Mouse (Mus musculus) CH12.LX (cell line): ENCODE measurements around the gene Gna14. TPM values are rescaled to one million over a fixed set of nuclear protein-coding genes. Genes with fewer than 3 reads are reported as not detected.

Experiments used
- DNase-seq: peaks from one replicate; pipeline ENCODE4 v3.0.0-alpha.2; 2013; ENCODE audit errors: extremely low read depth
- H3K27ac ChIP-seq: 2 replicates; pipeline ENCODE4 v1.5.1; 2012; ENCODE audit warnings: low read depth, mild to moderate bottlenecking, control low read depth, moderate library complexity; ENCODE audit not compliant: insufficient read depth
- H3K27me3 ChIP-seq: replicated peaks from 2 replicates; pipeline ENCODE3; 2012; ENCODE audit warnings: inconsistent platforms
- H3K36me3 ChIP-seq, 2 experiments: replicated peaks in 1 of 2; 2 replicates each; pipeline versions ENCODE3 to v1.6.1; 2012; ENCODE audit warnings: inconsistent platforms in 1 of 2, low read length in 1 of 2, mild to moderate bottlenecking in 1 of 2, mixed read lengths in 1 of 2, moderate library complexity in 1 of 2; ENCODE audit not compliant: control insufficient read depth in 1 of 2, insufficient read depth in 1 of 2
- H3K4me1 ChIP-seq, 2 experiments: 2 replicates each; pipeline ENCODE4 v1.6.1; 2012; ENCODE audit warnings: inconsistent platforms in 1 of 2, moderate library complexity in 1 of 2; ENCODE audit not compliant: insufficient read depth in 2 of 2, control insufficient read depth in 1 of 2
- H3K4me2 ChIP-seq: 2 replicates; pipeline ENCODE4 v1.6.1; 2012; ENCODE audit warnings: low read depth, mild to moderate bottlenecking, control low read depth; ENCODE audit not compliant: poor library complexity, insufficient read depth, severe bottlenecking
- H3K4me3 ChIP-seq, 3 experiments: fragments of 150-350 bp in 1 of 3; sonication (generic) in 1 of 3; replicated peaks in 1 of 3; 2 replicates each; pipeline versions ENCODE3 to v1.5.1; 2011 to 2012; ENCODE audit warnings: low read depth in 2 of 3, low read length in 2 of 3, mild to moderate bottlenecking in 2 of 3, moderate library complexity in 2 of 3, control low read depth in 1 of 3, improper control_type of control experiment in 1 of 3, inconsistent platforms in 1 of 3, mixed read lengths in 1 of 3; ENCODE audit not compliant: poor library complexity in 1 of 3
- H3K79me2 ChIP-seq: replicated peaks from 2 replicates; pipeline ENCODE4 v1.6.1; 2012; ENCODE audit warnings: mild to moderate bottlenecking, moderate library complexity; ENCODE audit not compliant: control insufficient read depth, poor library complexity, insufficient read depth, severe bottlenecking; ENCODE audit errors: extremely low read depth
- H3K9ac ChIP-seq: 2 replicates; pipeline ENCODE4 v1.6.1; 2012; ENCODE audit warnings: low read depth, mild to moderate bottlenecking, control low read depth, moderate library complexity; ENCODE audit not compliant: insufficient read depth
- H3K9me3 ChIP-seq: replicated peaks from 2 replicates; pipeline ENCODE3; 2012; ENCODE audit warnings: low read length, inconsistent platforms, mixed read lengths
- CTCF ChIP-seq, 2 experiments: IDR thresholded peaks in 1 of 2; conservative IDR thresholded peaks in 1 of 2; 2 replicates each; pipeline ENCODE4 v1.5.1; 2011 to 2012; ENCODE audit warnings: low read depth in 2 of 2, low read length in 2 of 2, improper control_type of control experiment in 1 of 2, inconsistent platforms in 1 of 2, mild to moderate bottlenecking in 1 of 2, moderate library complexity in 1 of 2
- E2F4 ChIP-seq: IDR thresholded peaks from 2 replicates; pipeline ENCODE4 v1.6.1; 2011; ENCODE audit warnings: low read depth, low read length, improper control_type of control experiment; ENCODE audit not compliant: insufficient replicate concordance
- ELF1 ChIP-seq: IDR thresholded peaks from 2 replicates; pipeline ENCODE4 v1.6.1; 2014; ENCODE audit warnings: low read depth, mild to moderate bottlenecking, inconsistent platforms, low read length, improper control_type of control experiment
- ETS1 ChIP-seq: conservative IDR thresholded peaks from 2 replicates; pipeline ENCODE4 v1.6.1; 2012; ENCODE audit warnings: low read depth, mild to moderate bottlenecking, inconsistent platforms, low read length, improper control_type of control experiment, moderate library complexity
- GABPA ChIP-seq: IDR thresholded peaks from 2 replicates; pipeline ENCODE4 v1.6.1; 2012; ENCODE audit warnings: low read depth, low read length, improper control_type of control experiment, inconsistent platforms; ENCODE audit not compliant: insufficient replicate concordance
- HCFC1 ChIP-seq: IDR thresholded peaks from 2 replicates; pipeline ENCODE4 v1.6.1; 2012; ENCODE audit warnings: low read depth, mild to moderate bottlenecking, inconsistent platforms, low read length, improper control_type of control experiment
- IRF4 ChIP-seq: IDR thresholded peaks from 2 replicates; pipeline ENCODE4 v1.6.1; 2014; ENCODE audit warnings: low read depth, mild to moderate bottlenecking, inconsistent platforms, low read length, improper control_type of control experiment
- JUND ChIP-seq: conservative IDR thresholded peaks from 2 replicates; pipeline ENCODE4 v1.6.1; 2011; ENCODE audit warnings: low read depth, low read length, improper control_type of control experiment
- MAFK ChIP-seq: IDR thresholded peaks from 2 replicates; pipeline ENCODE4 v1.6.1; 2011; ENCODE audit warnings: low read length, improper control_type of control experiment; ENCODE audit not compliant: insufficient replicate concordance
- MAX ChIP-seq: IDR thresholded peaks from 2 replicates; pipeline ENCODE4 v1.6.1; 2011; ENCODE audit warnings: low read length, improper control_type of control experiment
- MAZ ChIP-seq: IDR thresholded peaks from 2 replicates; pipeline ENCODE4 v1.6.1; 2012; ENCODE audit warnings: low read depth, mild to moderate bottlenecking, inconsistent platforms, low read length, improper control_type of control experiment, moderate library complexity
- MYC ChIP-seq: IDR thresholded peaks from 2 replicates; pipeline ENCODE4 v1.6.1; 2011; ENCODE audit warnings: low read depth, mild to moderate bottlenecking, improper control_type of control experiment, low read length
- NELFE ChIP-seq: IDR thresholded peaks from 2 replicates; pipeline ENCODE4 v1.6.1; 2011; ENCODE audit warnings: low read depth, low read length, improper control_type of control experiment
- TBP ChIP-seq: conservative IDR thresholded peaks from 2 replicates; pipeline ENCODE4 v1.6.1; 2011; ENCODE audit warnings: low read depth, low read length, improper control_type of control experiment
- USF2 ChIP-seq: conservative IDR thresholded peaks from 2 replicates; pipeline ENCODE4 v1.6.1; 2011; ENCODE audit warnings: low read depth, low read length, improper control_type of control experiment
- ZMIZ1 ChIP-seq: IDR thresholded peaks from 2 replicates; pipeline ENCODE4 v1.6.1; 2012; ENCODE audit warnings: low read depth, mild to moderate bottlenecking, inconsistent platforms, low read length, improper control_type of control experiment
- dilution Hi-C: fragments of 300-500 bp; cut with MboI; formaldehyde crosslinking; loops from 2 replicates; pipeline ENCODE4 v1.14.3; 2020; ENCODE audit warnings: low sequenced_read_pairs; ENCODE audit not compliant: extremely low pct_unique_long_range_greater_than_20kb, extremely low pct_ligation_motif_present
- in situ Hi-C: fragments of 300-500 bp; cut with MboI; formaldehyde crosslinking; loops from 3 replicates; pipeline ENCODE4 v1.14.3; 2019; ENCODE audit warnings: low sequenced_read_pairs, low pct_ligation_motif_present, low pct_unique_long_range_greater_than_20kb, mixed read lengths
- polyA plus RNA-seq: library from polyadenylated mRNA; unstranded; fragments of >175 nt; gene quantifications from 2 replicates; pipeline ENCODE4 v1.2.1, GENCODE M21; 2012; ENCODE audit warnings: low read depth; ENCODE audit not compliant: insufficient read length
- total RNA-seq, 2 experiments: library from RNA; depleted of rRNA; stranded (reverse); fragments of 300-350 nt in 1 of 2; fragments of >200 nt in 1 of 2; gene quantifications; 2 replicates each; pipeline ENCODE4 v1.2.3; 2012 to 2014

Gene Gna14
- total and polyA plus RNA-seq, 3 experiments, result 0.08 TPM; not detected in 2

GRCm38 (mm10) chr19:16448796-16449195 is 13.2 kb downstream of the Gna14 start:
- in situ Hi-C loops, result no loop called here
- no peaks in the 10 kb centered on the region for H3K79me2 ChIP-seq
- no peaks in the 10 kb centered on the region for H3K36me3 ChIP-seq
- no peaks in the 10 kb centered on the region for H3K27me3 ChIP-seq
- no peak overlapping the region for H3K27ac ChIP-seq
- TF ChIP-seq MAX (no peak), ZMIZ1 (no peak), GABPA (no peak), HCFC1 (no peak), CTCF (conservative IDR thresholded peaks at IDR 0.05 in 1 of 2, IDR thresholded peaks at IDR 0.05 in 1 of 2; ENCODE audit: low read depth in 2 of 2, low read length in 2 of 2) (no peak), TBP (no peak), NELFE (no peak), E2F4 (no peak), USF2 (no peak), ETS1 (no peak), IRF4 (no peak)
- no peak overlapping the region for H3K4me3 ChIP-seq
- H3K4me2 ChIP-seq, result no peak overlapping the region
- no peak for DNase-seq
- no peaks in the 10 kb centered on the region for H3K9me3 ChIP-seq
- H3K9ac ChIP-seq, result no peak overlapping the region
- H3K4me1 ChIP-seq, result no peaks in the 10 kb centered on the region
- dilution Hi-C loops, result no loop called here

GRCm38 (mm10) chr19:16450824-16451223 is 15.3 kb downstream of the Gna14 start:
- H3K9ac ChIP-seq, result no peak overlapping the region
- in situ Hi-C loops, result no loop called here
- dilution Hi-C loops, result no loop called here
- no peak for DNase-seq
- H3K9me3 ChIP-seq, result no peaks in the 10 kb centered on the region
- H3K4me3 ChIP-seq, result no peak overlapping the region
- no peak for TF ChIP-seq ELF1
- no peak for TF ChIP-seq MAZ
- TF ChIP-seq ZMIZ1, result no peak
- TF ChIP-seq MAFK, result no peak
- no peak for TF ChIP-seq IRF4
- TF ChIP-seq ETS1, result no peak
- no peak for TF ChIP-seq MYC
- no peak for TF ChIP-seq USF2
- no peak for TF ChIP-seq HCFC1
- TF ChIP-seq JUND, result no peak
- H3K4me2 ChIP-seq, result no peak overlapping the region
- no peaks in the 10 kb centered on the region for H3K36me3 ChIP-seq
- no peaks in the 10 kb centered on the region for H3K27me3 ChIP-seq
- no peaks in the 10 kb centered on the region for H3K4me1 ChIP-seq
- no peaks in the 10 kb centered on the region for H3K79me2 ChIP-seq
- no peak overlapping the region for H3K27ac ChIP-seq
